9 mouse cellular contexts compared by ENCODE assay signal in the genomic region with DNA sequence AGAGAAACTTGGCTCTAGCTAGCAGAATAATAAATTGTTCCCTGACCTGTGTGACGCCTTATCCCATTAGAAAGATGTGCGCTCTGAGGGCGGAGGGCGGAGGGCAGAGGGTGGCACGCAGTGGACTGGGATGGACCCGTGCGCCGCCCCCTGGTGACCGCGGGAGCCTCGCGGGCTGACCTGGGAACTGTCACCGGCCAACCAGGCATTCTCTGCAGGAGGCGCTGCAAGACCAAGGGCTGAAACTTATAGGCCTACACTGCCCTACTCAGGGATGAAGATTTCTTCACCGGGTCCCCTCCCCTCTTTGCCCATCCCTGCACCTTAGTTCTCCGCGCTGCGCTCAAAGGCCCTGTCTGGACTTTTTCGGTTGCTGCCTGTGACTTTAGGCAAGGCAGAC.
DNase-seq lines count a peak whose midpoint lies in the region; ATAC-seq and TF ChIP-seq lines count a peak whose summit lies in the region.
"Had no signal": no experiment of that assay in that cellular context is flagged by ENCODE, and none has a peak within 500 bp of the region (broad histone marks: within the 10 kb centered on the region; RNA-seq: fewer than 3 reads in every experiment).

No protein-coding gene starts in this region.

- no peak for TF ChIP-seq EP300 in lung, postnatal 0 days (IDR thresholded peaks at IDR 0.05)

- no peak overlapping the region for H3K9ac ChIP-seq in lung, postnatal 0 days (replicated peaks; ENCODE audit: low read depth)
- no peak overlapping the region for H3K9ac ChIP-seq in kidney, embryonic 15.5 days
- no peak overlapping the region for H3K9ac ChIP-seq in neural tube, embryonic 13.5 days

- no peak for ATAC-seq in lung, postnatal 0 days
- ATAC-seq in kidney, embryonic 15.5 days (replicated peaks; ENCODE audit: low FRiP score), result peak; percentile 40
- ATAC-seq in neural tube, embryonic 13.5 days (ENCODE audit: low read depth), result peak; percentile 22; the same call in 1 of the 2 replicates

- no peaks in the 10 kb centered on the region for H3K36me3 ChIP-seq in lung, postnatal 0 days (ENCODE audit: insufficient read depth, low read length)
- H3K36me3 ChIP-seq in kidney, embryonic 15.5 days, result no peaks in the 10 kb centered on the region
- no peaks in the 10 kb centered on the region for H3K36me3 ChIP-seq in neural tube, embryonic 13.5 days

- 22% methylated on average over 16 of the region's 19 CpGs for WGBS in lung, postnatal 0 days
- WGBS in kidney, embryonic 15.5 days, result 7% methylated on average over 19 of the region's 19 CpGs
- 11% methylated on average over 19 of the region's 19 CpGs for WGBS in neural tube, embryonic 13.5 days

- no peaks in the 10 kb centered on the region for H3K4me1 ChIP-seq in lung, postnatal 0 days (ENCODE audit: insufficient read depth, low read depth, low read length)
- peaks cover 4% of the 10 kb centered on the region for H3K4me1 ChIP-seq in kidney, embryonic 15.5 days
- H3K4me1 ChIP-seq in neural tube, embryonic 13.5 days (replicated peaks), result peaks cover 16% of the 10 kb centered on the region

- peak; percentile 59 for DNase-seq in adrenal gland, postnatal 10 days
- no peak for DNase-seq in adrenal gland, postnatal 4 days (ENCODE audit: low spot score in 2 of 2)
- no peak for DNase-seq in lung, postnatal 0 days (ENCODE audit: low spot score)
- no peak for DNase-seq in lung, postnatal 14 days
- DNase-seq in left cerebral cortex, postnatal 36 days (ENCODE audit: low spot score in 2 of 2), result no peak
- DNase-seq in MN1 (ENCODE audit: low spot score), result no peak
- DNase-seq: thymus, adult 18-20 months had no signal

- H3K4me3 ChIP-seq in lung, postnatal 0 days (ENCODE audit: low read depth, low read length), result no peak overlapping the region
- H3K4me3 ChIP-seq in kidney, embryonic 15.5 days (replicated peaks), result no peak overlapping the region
- no peak overlapping the region for H3K4me3 ChIP-seq in neural tube, embryonic 13.5 days

- intact Hi-C loops in left cerebral cortex, postnatal 36 days (cut with DNase I), result loop anchor here (10.0 kb wide), 1 partner anchor 183 kb away; no protein-coding TSS in a partner anchor

- H3K4me2 ChIP-seq in lung, postnatal 0 days (replicated peaks; ENCODE audit: low read depth, low read length), result no peak overlapping the region
- peak overlapping the region; percentile 21; the same call in 1 of the 2 replicates for H3K4me2 ChIP-seq in kidney, embryonic 15.5 days
- H3K4me2 ChIP-seq in neural tube, embryonic 13.5 days, result no peak overlapping the region

- peak; percentile 44 for TF ChIP-seq CTCF in lung, postnatal 0 days (IDR thresholded peaks at IDR 0.05)

- no peak overlapping the region for H3K27ac ChIP-seq in lung, postnatal 0 days (ENCODE audit: low read length)
- no peak overlapping the region for H3K27ac ChIP-seq in kidney, embryonic 15.5 days
- H3K27ac ChIP-seq in neural tube, embryonic 13.5 days (replicated peaks), result no peak overlapping the region

- no peaks in the 10 kb centered on the region for H3K27me3 ChIP-seq in lung, postnatal 0 days (replicated peaks; ENCODE audit: insufficient read depth, low read length)
- H3K27me3 ChIP-seq in kidney, embryonic 15.5 days, result peaks cover 4% of the 10 kb centered on the region; the same call in 1 of the 2 replicates
- H3K27me3 ChIP-seq in neural tube, embryonic 13.5 days, result peaks cover 14% of the 10 kb centered on the region

- no peaks in the 10 kb centered on the region for H3K9me3 ChIP-seq in lung, postnatal 0 days (ENCODE audit: low read length)
- no peaks in the 10 kb centered on the region for H3K9me3 ChIP-seq in kidney, embryonic 15.5 days (replicated peaks)
- no peaks in the 10 kb centered on the region for H3K9me3 ChIP-seq in neural tube, embryonic 13.5 days
